Mouse (Mus musculus) naive thymus-derived CD4-positive, alpha-beta T cell, adult 2 months (primary cell): ENCODE data around the gene 1700001C19Rik.

Experiments
- DNase-seq: peaks from one replicate; pipeline ENCODE4 v3.0.0-alpha.2; 2011; ENCODE audit warnings: low read depth

The 1700001C19Rik gene

GRCm38 (mm10) chr17:47373991-47374390 is 63.2 kb downstream of the 1700001C19Rik start:
- DNase-seq = no peak

GRCm38 (mm10) chr17:47371451-47371850 is 65.7 kb downstream of the 1700001C19Rik start:
- peak; percentile 86 for DNase-seq

DNA sequence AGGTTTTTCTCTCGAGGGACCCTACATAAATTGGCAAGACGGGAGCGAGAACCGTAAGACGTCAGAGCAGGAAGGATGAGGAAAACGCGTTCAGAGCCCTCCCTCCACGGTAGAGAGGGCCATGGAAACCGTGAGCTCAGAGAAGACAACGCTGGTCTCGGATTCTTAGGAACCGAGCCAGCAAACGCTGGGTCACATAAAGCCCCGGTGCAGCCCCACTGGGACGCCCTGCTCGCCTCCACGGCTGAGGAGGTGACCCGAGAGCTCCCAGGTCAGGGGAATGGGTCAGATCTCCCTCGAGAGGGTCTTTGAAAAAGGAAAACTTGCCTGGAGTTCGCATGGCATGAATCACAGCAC is 68.1 kb downstream of the 1700001C19Rik start:
- DNase-seq = no peak

DNA sequence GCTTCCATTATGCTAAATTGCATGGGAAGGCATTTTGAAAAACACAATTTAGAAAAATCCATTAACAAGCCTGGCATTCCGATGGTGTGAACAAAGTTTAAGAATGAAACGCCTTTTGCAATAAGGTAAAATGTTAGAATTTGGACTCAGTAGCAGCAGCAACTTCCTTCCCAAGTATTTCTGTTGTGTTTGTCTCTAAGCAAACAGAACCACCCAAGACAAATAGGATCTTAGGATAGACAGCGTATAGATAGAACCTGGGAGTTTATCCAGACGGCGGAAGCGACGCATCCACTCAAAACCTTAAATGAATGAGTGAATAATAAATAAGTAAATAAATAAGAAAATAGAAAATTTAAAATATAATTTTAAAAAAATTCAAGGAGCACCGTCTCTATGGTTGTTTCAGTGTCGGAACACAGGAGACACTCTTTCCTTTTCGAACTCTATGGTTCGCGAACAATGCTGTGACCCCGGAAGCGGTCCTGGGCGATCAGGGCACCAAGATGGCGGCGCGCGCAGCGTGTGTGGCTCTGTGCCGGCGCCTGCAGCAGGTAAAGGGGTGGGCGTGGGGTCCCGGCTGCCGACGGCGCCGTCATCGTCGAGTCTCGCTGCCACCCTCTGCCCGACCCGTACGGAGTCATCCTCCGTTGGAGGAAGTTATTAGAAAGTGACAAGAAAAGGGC is 68.6 kb downstream of the 1700001C19Rik start, which contains the start of gene Mrps10:
Gene Mrps10, plus strand, starts transcription at position 487 of the 686 bp plus-strand sequence.
- DNase-seq = peak; percentile 91
